Mouse (Mus musculus) macrophage (primary cell): ENCODE results near the gene Fam136a. TPM values are rescaled to one million over a fixed set of nuclear protein-coding genes. Genes with fewer than 3 reads are reported as not detected.
"Not testable (repeated sequence)": the region's sequence is repeated elsewhere in the genome, so short reads cannot be mapped to it uniquely, and the experiment has no call there.

Source experiments
- H3K27ac ChIP-seq: fragments of 350-480 bp; formaldehyde crosslinking; 2 replicates; pipeline ENCODE4 v1.9.0; 2021
- H3K36me3 ChIP-seq: fragments of 350-480 bp; formaldehyde crosslinking; 2 replicates; pipeline ENCODE4 v1.9.0; 2021; ENCODE audit errors: inconsistent target
- H3K4me3 ChIP-seq: fragments of 350-480 bp; formaldehyde crosslinking; 2 replicates; pipeline ENCODE4 v1.9.0; 2021; ENCODE audit errors: inconsistent target
- H3K79me2 ChIP-seq: fragments of 350-480 bp; formaldehyde crosslinking; 2 replicates; pipeline ENCODE4 v1.9.0; 2021; ENCODE audit errors: inconsistent target
- WGBS: methylation state at CpG from one replicate; pipeline ENCODE4 v1.1.7; 2026; ENCODE audit warnings: inconsistent platforms; ENCODE audit not compliant: missing documents; 5-methylcytosine and 5-hydroxymethylcytosine counted together
- polyA plus RNA-seq: library from polyadenylated mRNA; stranded (reverse); fragments of 250-400 nt; gene quantifications from 3 replicates; pipeline ENCODE4 v1.2.4, GENCODE M21; 2018; ENCODE audit warnings: inconsistent platforms

The Fam136a gene
- polyA plus RNA-seq, 1 experiment from 2014 or later: 14.4 TPM

DNA sequence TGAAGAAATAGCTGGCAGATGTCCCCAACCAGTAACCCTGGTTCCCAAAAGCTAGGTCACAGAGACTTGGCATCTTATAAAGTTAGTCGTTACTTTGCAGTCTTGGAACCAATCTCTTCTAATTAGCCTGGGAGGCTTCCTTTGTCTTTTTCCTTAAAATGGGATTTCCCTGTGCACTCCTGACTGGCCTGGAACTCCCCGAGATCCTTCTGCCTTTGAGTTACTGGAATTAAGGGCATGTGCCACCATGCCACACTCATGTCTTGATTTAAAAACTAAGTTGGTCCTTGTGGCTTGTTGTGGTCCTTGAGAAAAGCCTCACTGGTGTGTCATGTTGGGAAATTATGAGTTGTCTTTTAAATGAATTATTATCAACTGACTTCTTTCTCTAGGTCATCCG lies 12.9 kb downstream of the Fam136a start:
- peaks cover 20% of the 10 kb centered on the region for H3K36me3 ChIP-seq
- 94% methylated on average over 3 of the region's 3 CpGs for WGBS
- no peak overlapping the region for H3K4me3 ChIP-seq
- H3K27ac ChIP-seq: no peak overlapping the region
- peaks cover 26% of the 10 kb centered on the region for H3K79me2 ChIP-seq

DNA sequence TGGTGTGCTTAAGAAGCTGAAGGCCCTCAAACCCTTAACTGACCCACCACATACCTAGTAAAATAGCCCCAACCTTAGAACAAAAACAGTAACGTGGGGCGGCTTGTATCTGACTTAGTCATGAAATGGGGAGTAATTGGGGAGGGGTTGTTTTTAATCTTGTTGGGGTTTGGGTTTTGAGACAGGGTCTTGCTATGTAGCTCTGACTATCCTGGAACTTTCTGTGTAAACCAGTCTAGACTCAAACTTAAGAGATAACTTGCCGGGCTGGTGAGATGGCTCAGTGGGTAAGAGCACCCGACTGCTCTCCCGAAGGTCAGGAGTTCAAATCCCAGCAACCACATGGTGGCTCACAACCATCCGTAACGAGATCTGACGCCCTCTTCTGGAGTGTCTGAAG lies 14.7 kb downstream of the Fam136a start:
- H3K36me3 ChIP-seq: peaks cover 20% of the 10 kb centered on the region
- not testable (repeated sequence) for H3K79me2 ChIP-seq, H3K27ac ChIP-seq, H3K4me3 ChIP-seq
- 100% methylated on average over 2 of the region's 8 CpGs for WGBS

DNA sequence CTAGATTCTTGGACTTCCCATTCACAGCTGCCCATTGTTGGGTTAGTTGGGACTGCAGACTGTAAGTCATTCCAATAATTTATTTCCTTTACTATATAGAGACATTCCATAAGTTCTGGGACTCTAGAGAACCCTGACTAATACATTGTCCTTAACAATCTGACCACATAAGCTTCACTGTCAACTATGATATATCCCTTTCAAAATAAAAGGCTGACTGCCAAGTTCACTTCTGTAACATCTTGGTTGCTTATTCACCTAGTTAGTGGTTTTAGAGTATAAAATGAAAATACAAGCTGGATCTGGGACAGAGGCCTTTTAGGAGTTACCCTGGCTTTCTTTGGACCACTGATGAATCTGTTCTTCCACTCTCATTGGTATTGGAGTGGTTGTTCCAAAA lies 17.1 kb downstream of the Fam136a start:
- H3K27ac ChIP-seq: no peak overlapping the region
- peaks cover 21% of the 10 kb centered on the region for H3K36me3 ChIP-seq
- H3K4me3 ChIP-seq: no peak overlapping the region
- H3K79me2 ChIP-seq: no peaks in the 10 kb centered on the region; the same call in 1 of the 2 replicates

DNA sequence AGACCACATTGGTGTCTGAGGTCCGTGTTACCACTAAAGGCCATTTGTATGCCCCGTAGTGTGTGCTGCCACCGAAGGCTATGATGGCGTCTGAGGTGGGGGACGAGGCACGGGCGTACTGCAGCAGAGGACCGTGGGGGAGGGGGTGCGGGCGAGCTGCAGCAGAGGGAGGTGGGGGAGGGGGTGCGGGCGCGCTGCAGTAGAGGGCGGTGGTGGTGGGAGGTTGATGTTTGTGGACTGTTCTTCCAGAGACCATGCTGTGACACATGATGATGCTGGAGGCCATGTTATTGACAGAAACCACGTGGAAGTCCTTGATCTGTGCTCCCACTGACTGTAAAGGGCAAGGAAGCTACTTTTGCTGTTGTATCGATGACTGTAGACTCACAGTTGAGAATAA lies 17.9 kb downstream of the Fam136a start:
- Histone ChIP-seq H3K36me3 (peaks cover 21% of the 10 kb centered on the region), H3K79me2 (no peaks in the 10 kb centered on the region; the same call in 1 of the 2 replicates), H3K4me3 (no peak overlapping the region), H3K27ac (no peak overlapping the region)
- 49% methylated on average over 3 of the region's 16 CpGs for WGBS

DNA sequence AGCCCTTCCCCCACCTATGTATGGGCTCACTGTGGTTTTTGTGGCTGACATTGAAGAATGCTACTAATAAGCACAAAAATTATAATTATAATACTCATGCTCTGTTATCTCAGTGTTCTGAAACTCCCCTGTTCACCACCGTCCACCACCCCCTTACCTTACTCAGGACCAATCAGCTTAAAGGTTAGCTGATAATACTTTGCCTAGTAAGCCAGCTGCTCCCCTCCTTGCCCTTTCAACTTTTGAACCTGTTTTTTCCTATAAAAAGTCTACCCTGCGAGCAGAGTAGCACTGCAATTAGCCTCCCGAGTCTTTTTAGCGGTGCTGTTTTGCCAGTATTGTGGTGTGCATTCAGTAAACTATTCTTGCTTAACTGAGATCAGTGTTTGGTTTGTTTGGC lies 19.2 kb downstream of the Fam136a start:
- H3K79me2 ChIP-seq: no peaks in the 10 kb centered on the region; the same call in 1 of the 2 replicates
- no peak overlapping the region for H3K27ac ChIP-seq
- H3K4me3 ChIP-seq: no peak overlapping the region
- peaks cover 31% of the 10 kb centered on the region for H3K36me3 ChIP-seq
- WGBS: 97% methylated on average over 4 of the region's 4 CpGs

DNA sequence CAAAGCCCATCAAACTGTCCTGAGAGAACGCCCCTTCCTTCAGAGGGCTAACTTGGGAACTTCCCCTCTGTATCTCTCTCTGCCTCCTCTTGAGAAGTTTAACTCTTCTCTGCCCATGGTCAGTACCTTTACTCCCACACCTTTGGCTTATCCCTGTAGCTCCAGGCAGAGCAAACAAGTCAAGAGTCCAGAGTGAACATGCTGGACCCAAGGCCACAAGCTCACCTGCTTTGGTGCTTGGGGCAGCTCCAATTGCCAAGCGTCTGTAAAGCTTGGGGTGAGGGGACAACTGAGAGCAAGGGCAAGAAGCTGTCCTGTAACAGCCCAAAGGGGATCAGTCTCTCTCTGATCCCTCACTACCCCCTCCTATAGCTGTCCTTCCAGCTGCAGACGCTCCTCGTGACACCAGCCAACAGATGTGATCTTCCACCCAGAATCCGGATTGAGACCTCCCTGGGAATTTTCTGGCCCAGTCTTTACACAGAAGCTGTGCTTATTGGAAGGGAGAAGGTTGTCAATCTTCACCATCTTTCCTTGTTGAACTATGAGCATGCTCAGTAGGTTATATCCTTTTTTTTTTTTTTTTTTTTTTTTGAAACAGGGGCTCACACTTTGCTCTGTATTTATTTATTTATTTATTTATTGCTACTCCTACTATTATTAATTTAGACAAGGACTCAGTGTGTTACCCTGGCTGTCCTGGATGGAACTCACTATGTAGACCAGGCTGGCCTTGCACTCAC lies 20.1 kb downstream of the Fam136a start:
- Histone ChIP-seq H3K4me3 (no peak overlapping the region), H3K79me2 (no peaks in the 10 kb centered on the region; the same call in 1 of the 2 replicates), H3K36me3 (peaks cover 39% of the 10 kb centered on the region), H3K27ac (no peak overlapping the region)
- 89% methylated on average over 5 of the region's 5 CpGs for WGBS

DNA sequence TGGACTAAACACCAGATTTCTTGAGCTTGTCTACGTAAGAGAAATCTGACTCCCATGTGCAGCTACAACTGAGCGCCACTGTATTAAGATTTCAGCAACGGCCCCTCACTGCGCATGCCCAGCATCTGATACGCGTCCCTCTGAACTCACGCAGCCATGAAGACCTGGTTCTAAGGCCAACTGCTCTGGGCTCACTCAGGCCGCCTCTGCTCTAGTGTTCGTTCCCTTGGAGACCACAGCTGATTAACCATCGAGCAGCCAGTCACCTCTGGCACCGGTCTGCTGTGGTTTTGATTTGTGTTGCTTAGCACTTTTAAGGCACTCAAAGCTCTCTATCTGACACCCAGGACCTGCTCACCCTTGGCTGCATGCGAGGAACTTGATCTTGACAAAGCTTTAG lies 21.9 kb downstream of the Fam136a start:
- H3K79me2 ChIP-seq: no peaks in the 10 kb centered on the region; the same call in 1 of the 2 replicates
- H3K36me3 ChIP-seq: peaks cover 57% of the 10 kb centered on the region
- WGBS: 92% methylated on average over 12 of the region's 12 CpGs
- H3K27ac ChIP-seq: no peak overlapping the region
- H3K4me3 ChIP-seq: no peak overlapping the region

DNA sequence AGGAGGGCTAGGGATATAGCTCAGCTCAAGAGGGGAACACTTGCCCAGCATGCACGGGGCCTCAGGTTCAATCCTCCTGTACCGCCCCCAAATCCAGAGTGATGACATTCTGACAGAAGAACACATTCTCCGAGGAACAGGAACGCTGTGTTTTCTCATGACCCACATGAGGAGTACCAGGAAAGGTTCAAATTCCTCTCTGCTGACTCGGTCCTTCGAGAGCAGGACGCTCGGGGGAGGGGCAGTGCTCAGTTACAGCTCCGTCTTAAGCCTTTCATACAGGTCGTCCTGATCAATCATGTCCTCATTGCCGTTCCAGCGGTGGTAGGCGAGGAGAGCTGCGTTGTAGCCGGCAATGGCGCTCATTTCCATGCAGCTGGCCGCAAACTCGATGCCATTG lies 23.0 kb downstream of the Fam136a start:
- peaks cover 1% of the 10 kb centered on the region; the same call in 1 of the 2 replicates for H3K79me2 ChIP-seq
- H3K4me3 ChIP-seq: no peak overlapping the region
- H3K36me3 ChIP-seq: peaks cover 59% of the 10 kb centered on the region
- WGBS: 90% methylated on average over 18 of the region's 18 CpGs
- no peak overlapping the region for H3K27ac ChIP-seq

DNA sequence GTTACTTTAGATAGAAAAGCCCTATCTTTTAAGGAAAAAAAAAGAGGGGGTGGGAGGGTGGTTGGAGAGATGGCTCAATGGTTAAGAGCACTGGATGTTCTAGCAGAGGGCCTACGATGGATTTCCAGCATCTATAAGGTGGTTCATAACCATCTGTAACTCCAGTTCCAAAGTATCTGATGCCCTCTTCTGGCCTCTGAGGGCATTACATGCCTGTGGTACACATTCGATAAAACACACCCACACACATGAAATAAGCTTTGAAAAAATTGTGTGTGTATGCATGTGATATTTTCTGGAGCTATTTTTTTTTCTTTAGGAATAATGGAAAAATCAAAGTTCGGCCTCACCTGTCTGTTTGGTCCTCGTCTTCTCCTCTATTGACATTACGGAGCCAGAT lies 25.9 kb downstream of the Fam136a start:
- Histone ChIP-seq H3K27ac (no peak overlapping the region), H3K36me3 (peaks cover 59% of the 10 kb centered on the region), H3K4me3 (no peak overlapping the region), H3K79me2 (peaks cover 25% of the 10 kb centered on the region)
- WGBS: 94% methylated on average over 5 of the region's 5 CpGs

DNA sequence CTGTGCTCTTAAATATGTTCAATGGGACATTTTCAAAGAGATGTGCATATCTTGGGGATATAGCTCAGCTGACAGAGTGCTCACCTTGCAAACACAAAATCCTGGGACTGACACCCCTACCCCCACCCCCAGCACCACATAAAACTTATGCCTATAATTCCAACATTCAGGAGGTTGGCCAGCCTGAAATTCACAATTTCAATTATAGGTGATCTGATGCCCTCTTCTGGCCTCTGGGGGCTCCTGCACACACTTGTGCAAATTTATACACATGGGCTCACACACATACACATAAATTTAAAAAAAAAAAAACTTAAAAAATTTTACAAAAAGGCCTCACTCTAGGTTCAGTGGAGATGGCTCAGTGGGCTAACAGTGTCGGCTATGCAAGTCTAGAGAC lies 27.7 kb downstream of the Fam136a start:
- Histone ChIP-seq H3K79me2 (peaks cover 25% of the 10 kb centered on the region), H3K36me3 (peaks cover 43% of the 10 kb centered on the region), H3K4me3 (no peak overlapping the region), H3K27ac (no peak overlapping the region)
- WGBS: no CpG with 5 or more reads among the region's 1 CpGs

DNA sequence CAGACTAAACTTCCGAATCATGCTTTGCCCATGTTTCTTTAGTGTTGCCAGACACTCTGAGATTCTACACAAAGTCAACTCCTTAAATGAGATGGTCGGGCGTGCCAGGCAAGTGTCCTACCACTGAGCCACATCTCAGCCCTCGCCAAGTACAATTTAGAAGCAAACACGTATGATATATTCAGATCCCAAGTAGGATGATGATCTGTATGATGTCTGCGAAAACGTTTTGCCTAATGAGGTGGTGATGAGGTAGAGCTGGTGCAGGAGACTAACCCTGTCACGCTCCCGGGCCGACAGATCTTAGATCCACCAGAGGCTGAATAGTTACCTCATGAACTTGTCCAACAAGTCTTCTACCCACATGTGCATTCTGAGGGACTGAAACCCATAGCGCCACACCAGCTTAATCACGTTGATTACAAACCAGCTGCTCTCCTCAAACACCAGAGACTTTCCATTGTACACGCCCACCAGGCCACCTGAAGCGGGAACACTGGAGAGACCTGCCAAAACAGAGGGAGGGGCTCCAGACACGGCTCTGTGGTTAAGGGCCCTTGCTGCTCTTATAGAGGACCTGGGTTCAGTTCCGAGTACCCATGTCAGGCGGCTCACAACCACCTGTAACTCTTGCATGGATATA lies 28.8 kb downstream of the Fam136a start:
- no peak overlapping the region for H3K4me3 ChIP-seq
- H3K27ac ChIP-seq: no peak overlapping the region
- H3K36me3 ChIP-seq: peaks cover 33% of the 10 kb centered on the region
- peaks cover 25% of the 10 kb centered on the region for H3K79me2 ChIP-seq
- 93% methylated on average over 13 of the region's 17 CpGs for WGBS

DNA sequence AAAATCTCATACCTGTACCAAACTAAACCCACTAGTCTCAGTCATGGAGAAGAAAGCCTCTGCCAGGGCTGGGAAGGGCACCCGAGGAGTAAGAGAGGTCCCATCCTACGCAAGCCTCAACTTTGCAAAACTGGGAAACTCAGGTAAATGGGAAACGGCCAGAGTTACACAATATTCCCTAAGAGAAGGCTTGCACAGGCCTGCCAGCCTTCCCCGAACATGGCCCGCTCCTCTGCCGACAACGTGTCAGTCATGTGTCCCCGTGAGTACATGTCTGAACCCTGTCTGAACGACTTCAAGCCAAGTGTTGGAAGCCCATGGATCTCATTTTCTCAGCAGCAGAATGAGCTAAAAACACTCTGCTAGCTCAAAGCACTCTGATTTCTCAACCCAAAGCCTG lies 29.6 kb downstream of the Fam136a start:
- H3K36me3 ChIP-seq: peaks cover 25% of the 10 kb centered on the region
- H3K79me2 ChIP-seq: peaks cover 25% of the 10 kb centered on the region
- H3K27ac ChIP-seq: peak overlapping the region; percentile 77; the same call in 1 of the 2 replicates
- WGBS: 97% methylated on average over 9 of the region's 9 CpGs
- H3K4me3 ChIP-seq: no peak overlapping the region

DNA sequence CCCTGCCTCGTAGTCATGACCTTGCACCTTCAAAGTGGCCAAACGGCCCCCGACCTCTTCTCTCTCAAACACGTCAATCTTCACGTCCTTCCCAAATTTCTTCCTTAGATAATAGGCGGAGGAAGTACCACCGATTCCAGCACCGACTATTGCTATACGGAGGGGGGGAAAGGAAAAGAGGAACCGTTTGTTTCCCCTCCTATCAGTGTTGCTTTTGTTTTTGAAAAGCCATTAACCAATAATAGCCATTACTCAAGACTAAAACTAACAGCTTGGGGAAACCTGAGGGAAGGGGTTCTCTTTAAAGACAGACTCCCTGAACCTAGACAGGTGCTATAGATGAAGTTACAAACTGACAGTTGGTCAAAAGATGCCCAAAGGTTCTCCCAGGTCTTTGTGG lies 30.5 kb downstream of the Fam136a start:
- WGBS: 3% methylated on average over 10 of the region's 10 CpGs
- peak overlapping the region; percentile 77 for H3K27ac ChIP-seq

DNA sequence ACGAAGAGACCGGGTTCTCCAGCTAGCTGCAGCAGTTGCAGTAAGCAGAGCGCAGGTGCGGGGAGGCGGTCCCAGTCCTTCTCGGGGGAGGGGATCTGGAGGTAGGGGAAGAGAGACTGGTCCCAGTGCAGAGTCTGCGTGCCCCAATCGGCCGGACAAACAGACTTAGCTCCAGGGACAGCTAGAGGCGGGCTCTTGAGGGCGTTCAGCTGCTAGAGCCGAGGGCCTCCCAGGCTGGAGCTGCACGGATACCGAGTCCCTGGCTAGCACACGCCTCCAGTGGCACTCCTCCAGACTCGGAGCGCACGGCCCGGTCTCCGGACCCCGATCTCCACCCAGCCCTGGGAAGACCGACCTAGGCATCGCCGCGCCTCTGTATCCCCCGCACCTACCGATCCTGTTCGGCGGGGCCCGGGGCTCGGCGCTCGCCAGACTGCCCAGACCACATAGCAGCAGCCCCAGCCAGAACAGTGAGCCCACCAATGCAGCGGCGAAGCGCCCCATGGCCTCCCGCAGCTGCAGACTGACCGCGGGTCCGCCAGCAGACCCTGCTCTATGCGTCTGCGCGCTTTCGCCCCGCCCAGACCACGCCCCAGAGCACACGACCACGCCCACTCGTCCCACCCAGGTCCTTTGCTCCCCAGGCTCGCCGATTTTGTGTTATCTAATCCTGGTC lies 31.3 kb downstream of the Fam136a start, which contains the start of gene Pcyox1:
Gene Pcyox1 (minus strand): TSS at position 574 of the 676 bp plus-strand sequence.
- Histone ChIP-seq H3K27ac (peak within 1 kb of the TSS; percentile 77), H3K36me3 (peaks cover 8% of the 10 kb centered on the region), H3K4me3 (peak within 1 kb of the TSS; percentile 79), H3K79me2 (peaks cover 25% of the 10 kb centered on the region)
- WGBS: 1% methylated on average over 50 of the region's 51 CpGs

More for the DNA sequence above, 30.5 kb downstream of the Fam136a start:
- H3K36me3 ChIP-seq: peaks cover 15% of the 10 kb centered on the region
- H3K79me2 ChIP-seq: peaks cover 25% of the 10 kb centered on the region
- peak overlapping the region; percentile 79 for H3K4me3 ChIP-seq
